Mouse (Mus musculus) liver, adult 2 months (tissue): Measurements from ENCODE around the gene 4932438H23Rik. TPM values are rescaled to one million over a fixed set of nuclear protein-coding genes. Genes with fewer than 3 reads are reported as not detected.
"Not testable (repeated sequence)": the region's sequence is repeated elsewhere in the genome, so short reads cannot be mapped to it uniquely, and the experiment has no call there.

Experiments
- DNase-seq: peaks from one replicate; pipeline ENCODE4 v3.0.0-alpha.2; 2011; ENCODE audit warnings: low read depth, low spot score; ENCODE audit errors: extremely low read depth
- H3K27ac ChIP-seq: fragments of 200-500 bp; replicated peaks from 2 replicates; pipeline ENCODE4 v1.5.1; 2012; ENCODE audit warnings: low read depth, mild to moderate bottlenecking, control low read depth, inconsistent platforms, low read length; ENCODE audit not compliant: insufficient read depth
- H3K27me3 ChIP-seq: fragments of 200-500 bp; 2 replicates; pipeline ENCODE4 v1.6.1; 2012; ENCODE audit warnings: mild to moderate bottlenecking, moderate library complexity, low read length, inconsistent platforms; ENCODE audit not compliant: control insufficient read depth, insufficient read depth
- H3K36me3 ChIP-seq: fragments of 200-500 bp; 2 replicates; pipeline ENCODE4 v1.6.1; 2012; ENCODE audit warnings: low read length, inconsistent platforms; ENCODE audit not compliant: control insufficient read depth, insufficient read depth
- H3K4me1 ChIP-seq: fragments of 200-500 bp; 2 replicates; pipeline ENCODE4 v1.6.1; 2011; ENCODE audit warnings: low read length; ENCODE audit not compliant: control insufficient read depth, insufficient read depth
- H3K4me3 ChIP-seq: fragments of 200-500 bp; 2 replicates; pipeline ENCODE4 v1.5.1; 2011; ENCODE audit warnings: low read depth, mild to moderate bottlenecking, control low read depth, low read length, moderate library complexity; ENCODE audit not compliant: insufficient read depth
- H3K79me2 ChIP-seq: fragments of 200-500 bp; 2 replicates; pipeline ENCODE4 v1.6.1; 2012; ENCODE audit warnings: inconsistent platforms, mild to moderate bottlenecking, low read length, moderate library complexity; ENCODE audit not compliant: control insufficient read depth, insufficient read depth
- H3K9ac ChIP-seq: fragments of 200-500 bp; 2 replicates; pipeline ENCODE4 v1.6.1; 2012; ENCODE audit warnings: low read depth, mild to moderate bottlenecking, control low read depth, inconsistent platforms, low read length
- CTCF ChIP-seq: fragments of 200-500 bp; IDR thresholded peaks from 2 replicates; pipeline ENCODE4 v1.5.1; 2011; ENCODE audit warnings: low read depth, low read length, control low read depth
- POLR2A ChIP-seq: fragments of 200-500 bp; IDR thresholded peaks from 2 replicates; pipeline ENCODE4 v1.6.1; 2011; ENCODE audit warnings: low read length, control low read depth; ENCODE audit not compliant: insufficient read depth; ENCODE audit errors: extremely low read depth
- WGBS: fragments of 180-500 bp; shearing (Covaris S2); methylation state at CpG from one replicate; pipeline ENCODE4 v1.1.7; 2018; 5-methylcytosine and 5-hydroxymethylcytosine counted together
- polyA plus RNA-seq: library from polyadenylated mRNA; depleted of rRNA; stranded (reverse); fragments of >200 nt; gene quantifications from 2 replicates; pipeline ENCODE4 v1.2.3, GENCODE M21; 2012
- total RNA-seq: library from RNA; depleted of rRNA; stranded (reverse); fragments of >200 nt; gene quantifications from 2 replicates; pipeline ENCODE4 v1.2.3, GENCODE M21; 2014

4932438H23Rik gene
- total and polyA plus RNA-seq, 2 experiments = not detected

DNA sequence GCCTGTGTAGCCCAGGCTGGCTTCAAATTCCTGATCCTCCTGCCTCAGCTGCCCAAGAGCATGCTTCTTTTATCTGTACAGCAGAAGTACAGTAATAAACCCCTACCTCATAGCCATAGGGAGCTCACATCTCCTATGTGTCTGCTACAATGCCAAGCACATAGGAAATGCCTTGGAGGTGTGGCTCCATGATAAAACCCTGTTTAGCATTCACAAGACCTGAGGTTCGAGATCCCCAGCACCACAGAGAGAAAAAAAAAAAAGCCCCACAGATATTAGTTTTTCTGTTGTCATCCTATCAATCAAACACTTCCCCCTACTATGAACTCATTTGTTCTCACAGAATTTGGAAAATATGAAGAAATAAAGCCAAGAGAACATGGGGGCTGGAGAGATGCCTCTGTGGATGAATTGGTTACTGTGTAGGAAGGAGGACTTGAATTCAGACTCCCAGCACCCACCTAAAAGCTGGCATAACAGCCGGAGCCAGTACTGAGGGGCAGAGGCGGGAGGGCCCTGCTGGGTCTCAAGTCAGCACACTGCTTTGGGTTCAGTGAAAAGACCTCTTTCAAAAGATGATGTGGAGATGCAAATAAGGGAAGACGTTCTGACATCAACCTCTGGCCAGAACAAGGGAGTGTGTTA lies 11.8 kb downstream of the 4932438H23Rik start:
- Histone ChIP-seq H3K36me3 (no peaks in the 10 kb centered on the region), H3K4me1 (peaks cover 10% of the 10 kb centered on the region), H3K79me2 (no peaks in the 10 kb centered on the region), H3K27ac (no peak overlapping the region), H3K9ac (no peak overlapping the region), H3K4me3 (no peak overlapping the region), H3K27me3 (0 out of 2 replicates have a peak, but pooled peaks cover 2% of the 10 kb centered on the region)
- TF ChIP-seq POLR2A (no peak), CTCF (no peak)
- WGBS = 71% methylated on average over 4 of the region's 4 CpGs
- no peak for DNase-seq

DNA sequence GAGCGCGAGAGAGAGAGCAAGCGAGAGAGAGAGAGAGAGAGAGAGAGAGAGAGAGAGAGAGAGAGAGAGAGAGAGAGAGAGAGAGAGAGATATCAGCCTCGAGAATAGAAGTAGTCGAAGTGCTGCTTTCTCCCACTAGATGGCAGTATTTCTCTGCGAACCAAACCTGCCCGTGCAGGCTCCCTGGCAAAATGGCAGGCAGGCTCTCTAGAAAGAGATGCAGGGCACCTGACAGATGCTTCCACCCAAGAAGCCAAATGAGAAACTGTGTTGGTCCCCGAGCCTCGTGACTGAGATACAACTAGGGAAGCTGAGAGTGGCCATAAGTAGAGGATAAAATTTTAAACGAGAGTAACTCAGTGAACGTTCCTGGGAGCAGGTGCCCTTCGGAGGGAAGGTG lies 13.4 kb downstream of the 4932438H23Rik start:
- H3K27ac ChIP-seq = no peak overlapping the region
- no peaks in the 10 kb centered on the region for H3K36me3 ChIP-seq
- WGBS = 24% methylated on average over 9 of the region's 12 CpGs
- H3K9ac ChIP-seq = no peak overlapping the region
- no peaks in the 10 kb centered on the region for H3K79me2 ChIP-seq
- peak; percentile 47 for DNase-seq
- peaks cover 10% of the 10 kb centered on the region for H3K4me1 ChIP-seq
- no peak overlapping the region for H3K4me3 ChIP-seq
- TF ChIP-seq POLR2A = no peak
- TF ChIP-seq CTCF = peak; percentile 83
- no peaks in the 10 kb centered on the region for H3K27me3 ChIP-seq

DNA sequence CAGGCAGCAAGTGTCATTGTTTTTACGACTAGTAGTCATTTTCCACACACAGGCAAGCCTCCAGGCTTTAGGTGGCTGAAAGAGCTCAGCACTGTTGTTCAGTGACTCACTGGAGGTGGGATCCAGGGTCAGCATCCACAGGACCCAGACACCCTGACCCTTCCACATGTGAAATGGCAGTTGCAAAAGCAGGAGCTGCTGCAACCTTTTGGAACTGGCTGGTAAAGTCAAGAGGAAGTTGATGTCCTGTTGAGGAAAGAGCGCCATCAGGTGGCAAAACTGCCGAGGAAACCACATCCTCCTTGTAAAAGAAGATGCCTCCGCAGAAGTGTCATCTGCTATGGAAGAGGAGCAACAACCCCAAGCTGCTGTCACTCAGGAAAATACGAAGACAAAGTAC lies 18.7 kb downstream of the 4932438H23Rik start:
- H3K27me3 ChIP-seq = no peaks in the 10 kb centered on the region
- H3K4me1 ChIP-seq = no peaks in the 10 kb centered on the region
- WGBS = 70% methylated on average over 5 of the region's 5 CpGs
- TF ChIP-seq CTCF (peak; percentile 13; the same call in 1 of the 2 replicates), POLR2A (no peak)
- no peak overlapping the region for H3K27ac ChIP-seq
- peak; percentile 14 for DNase-seq
- H3K79me2 ChIP-seq = no peaks in the 10 kb centered on the region
- H3K9ac ChIP-seq = no peak overlapping the region
- no peaks in the 10 kb centered on the region for H3K36me3 ChIP-seq
- no peak overlapping the region for H3K4me3 ChIP-seq

DNA sequence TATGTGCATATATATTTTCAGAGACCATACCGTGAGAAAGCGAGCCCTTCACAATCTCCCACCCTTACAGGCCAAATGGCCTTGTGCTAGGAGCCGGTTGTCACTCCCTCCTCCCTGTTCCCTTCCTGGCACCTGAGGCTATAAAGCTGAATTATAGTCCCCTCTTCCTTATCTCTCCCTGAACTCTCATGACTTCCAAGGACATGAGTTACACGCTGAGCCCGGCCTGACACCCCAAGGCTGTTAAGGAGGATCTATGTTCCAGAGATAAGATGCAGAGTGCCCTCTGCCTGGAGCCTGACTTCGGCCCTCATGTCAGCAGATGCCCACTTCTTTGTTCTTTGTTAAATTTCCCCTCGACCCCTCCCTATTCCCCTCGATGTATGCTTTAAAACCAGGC lies 19.5 kb downstream of the 4932438H23Rik start:
- not testable (repeated sequence) for H3K27me3 ChIP-seq, H3K9ac ChIP-seq

DNA sequence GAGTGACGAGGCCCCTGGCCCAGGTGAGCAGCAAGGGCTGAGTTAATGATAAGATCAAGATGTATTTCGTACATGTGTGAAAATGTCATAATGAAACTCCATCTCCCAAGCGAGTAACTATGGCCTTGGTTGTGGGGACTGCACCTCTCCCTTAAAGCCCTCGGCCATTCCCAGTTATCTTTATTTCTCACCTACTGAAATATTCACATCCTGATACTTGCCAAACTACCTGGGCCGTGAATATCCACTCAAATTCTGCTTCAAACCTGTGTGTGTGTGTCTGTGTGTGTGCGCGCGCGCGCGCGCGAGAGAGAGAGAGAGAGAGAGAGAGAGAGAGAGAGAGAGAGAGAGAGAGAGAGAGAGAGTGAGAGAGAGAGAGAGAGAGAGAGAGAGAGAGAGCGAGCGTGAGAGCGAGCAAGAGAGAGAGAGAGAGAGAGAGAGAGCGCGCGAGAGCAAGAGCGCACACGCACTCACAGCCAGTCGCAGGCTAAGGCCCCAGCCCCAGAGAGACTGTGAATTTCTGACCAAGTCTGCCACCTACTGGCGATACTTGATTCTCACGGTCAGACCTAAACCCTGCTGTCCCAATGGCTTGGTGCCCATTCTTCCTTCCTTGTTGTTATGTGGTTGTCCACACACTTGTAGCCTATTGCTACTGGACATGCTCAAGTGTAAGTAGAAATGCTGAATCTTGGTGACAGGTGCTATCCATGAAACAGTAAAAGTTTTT lies 21.6 kb downstream of the 4932438H23Rik start:
- Histone ChIP-seq H3K4me1 (no peaks in the 10 kb centered on the region), H3K27me3 (no peaks in the 10 kb centered on the region), H3K9ac (no peak overlapping the region), H3K27ac (no peak overlapping the region), H3K79me2 (no peaks in the 10 kb centered on the region), H3K4me3 (no peak overlapping the region), H3K36me3 (no peaks in the 10 kb centered on the region)
- peak; percentile 77 for DNase-seq
- WGBS = 48% methylated on average over 22 of the region's 24 CpGs
- TF ChIP-seq CTCF (peak; percentile 83), POLR2A (no peak)

More for the DNA sequence above, 19.5 kb downstream of the 4932438H23Rik start:
- not testable (repeated sequence) for H3K4me1 ChIP-seq, H3K4me3 ChIP-seq, DNase-seq, H3K27ac ChIP-seq, H3K79me2 ChIP-seq, H3K36me3 ChIP-seq
- 78% methylated on average over 8 of the region's 8 CpGs for WGBS

DNA sequence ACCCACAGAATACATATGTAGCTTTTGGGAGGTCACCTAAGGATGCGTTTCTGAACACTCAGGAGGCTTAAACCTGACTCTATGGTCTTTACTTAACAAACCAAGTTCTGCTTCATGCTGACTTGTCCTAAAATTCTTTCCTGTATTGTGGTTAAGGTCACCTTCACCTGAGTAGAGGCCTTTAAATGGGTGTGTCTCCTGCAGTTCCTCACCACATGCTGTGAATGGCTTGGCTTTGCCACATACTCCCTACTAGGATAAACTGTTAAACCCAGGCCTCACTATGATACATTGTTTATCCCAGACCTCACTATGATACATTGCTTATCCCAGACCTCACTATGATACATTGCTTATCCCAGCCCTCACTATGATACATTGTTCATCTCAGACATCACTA lies 22.7 kb downstream of the 4932438H23Rik start:
- Histone ChIP-seq H3K36me3 (no peaks in the 10 kb centered on the region), H3K9ac (no peak overlapping the region), H3K4me1 (no peaks in the 10 kb centered on the region), H3K27ac (no peak overlapping the region), H3K27me3 (no peaks in the 10 kb centered on the region), H3K4me3 (no peak overlapping the region), H3K79me2 (no peaks in the 10 kb centered on the region)
- WGBS = 85% methylated on average over 1 of the region's 1 CpGs
- DNase-seq = no peak
- TF ChIP-seq CTCF = no peak
